Mouse (Mus musculus) myocyte (in vitro differentiated cells): ENCODE results near the gene Efcab5. TPM values are rescaled to one million over a fixed set of nuclear protein-coding genes. Genes with fewer than 3 reads are reported as not detected.

Source experiments
- H3K27me3 ChIP-seq: one replicate; pipeline ENCODE4 v1.6.1; 2011; ENCODE audit not compliant: control insufficient read depth, insufficient read depth, insufficient read length
- H3K36me3 ChIP-seq: one replicate; pipeline ENCODE4 v1.6.1; 2011; ENCODE audit not compliant: control insufficient read depth, insufficient read depth
- H3K4me2 ChIP-seq: one replicate; pipeline ENCODE4 v1.6.1; 2011; ENCODE audit warnings: low read depth, control low read depth
- H3K4me3 ChIP-seq: one replicate; pipeline ENCODE4 v1.5.1; 2011; ENCODE audit warnings: mild to moderate bottlenecking, control low read depth, moderate library complexity
- H3K79me2 ChIP-seq: one replicate; pipeline ENCODE4 v1.6.1; 2011; ENCODE audit not compliant: control insufficient read depth, insufficient read depth
- H3ac ChIP-seq: one replicate; pipeline ENCODE4 v1.6.1; 2011; ENCODE audit not compliant: control insufficient read depth, insufficient read length
- CEBPB ChIP-seq: IDR thresholded peaks from 2 replicates; pipeline ENCODE4 v1.6.1; 2011; ENCODE audit warnings: mild to moderate bottlenecking, moderate library complexity; ENCODE audit not compliant: poor library complexity, insufficient read depth, severe bottlenecking
- E2F4 ChIP-seq: IDR thresholded peaks from one replicate; pipeline ENCODE4 v1.6.1; 2011; ENCODE audit warnings: mild to moderate bottlenecking, control low read depth, moderate library complexity; ENCODE audit not compliant: insufficient read depth
- MAX ChIP-seq: IDR thresholded peaks from one replicate; pipeline ENCODE4 v1.6.1; 2011; ENCODE audit warnings: low read depth, mild to moderate bottlenecking, control low read depth
- MYOD1 ChIP-seq, 3 experiments: IDR thresholded peaks; one replicate each; pipeline ENCODE4 v1.6.1; 2011; ENCODE audit warnings: control low read depth in 2 of 3, low read depth in 2 of 3, mild to moderate bottlenecking in 2 of 3, moderate library complexity in 1 of 3; ENCODE audit not compliant: insufficient read length in 2 of 3, control insufficient read depth in 1 of 3
- MYOG ChIP-seq, 3 experiments: IDR thresholded peaks; one replicate each; pipeline ENCODE4 v1.6.1; 2011; ENCODE audit warnings: control low read depth in 2 of 3, low read depth in 2 of 3, mild to moderate bottlenecking in 2 of 3; ENCODE audit not compliant: insufficient read length in 2 of 3, control insufficient read depth in 1 of 3, insufficient read depth in 1 of 3
- POLR2A ChIP-seq: IDR thresholded peaks from one replicate; pipeline ENCODE4 v1.6.1; 2011; ENCODE audit warnings: low read depth, mild to moderate bottlenecking, control low read depth, moderate library complexity; ENCODE audit not compliant: insufficient read length
- POLR2AphosphoS2 ChIP-seq: IDR thresholded peaks from one replicate; pipeline ENCODE4 v1.6.1; 2011; ENCODE audit warnings: low read depth, control low read depth; ENCODE audit not compliant: insufficient read length
- REST ChIP-seq: IDR thresholded peaks from one replicate; pipeline ENCODE4 v1.6.1; 2011; ENCODE audit warnings: mild to moderate bottlenecking, control low read depth, moderate library complexity; ENCODE audit not compliant: insufficient read depth, insufficient read length
- SRF ChIP-seq: IDR thresholded peaks from one replicate; pipeline ENCODE4 v1.6.1; 2011; ENCODE audit warnings: low read depth; ENCODE audit not compliant: control insufficient read depth, insufficient read length
- TCF12 ChIP-seq: IDR thresholded peaks from one replicate; pipeline ENCODE4 v1.6.1; 2011; ENCODE audit warnings: mild to moderate bottlenecking, control low read depth; ENCODE audit not compliant: poor library complexity, insufficient read depth, severe bottlenecking
- TCF3 ChIP-seq: IDR thresholded peaks from one replicate; pipeline ENCODE4 v1.6.1; 2011; ENCODE audit warnings: low read depth, control low read depth; ENCODE audit not compliant: insufficient read length
- USF1 ChIP-seq: IDR thresholded peaks from one replicate; pipeline ENCODE4 v1.6.1; 2011; ENCODE audit warnings: low read depth, mild to moderate bottlenecking, control low read depth, moderate library complexity
- polyA plus RNA-seq: library from polyadenylated mRNA; unstranded; fragments of >200 nt; fragmentation: generic; extraction: Trizol; gene quantifications from one replicate; pipeline ENCODE4 v1.2.1, GENCODE M21; 2012; ENCODE audit warnings: missing spikeins

Gene Efcab5
- polyA plus RNA-seq, 1 experiment: 0.04 TPM

DNA sequence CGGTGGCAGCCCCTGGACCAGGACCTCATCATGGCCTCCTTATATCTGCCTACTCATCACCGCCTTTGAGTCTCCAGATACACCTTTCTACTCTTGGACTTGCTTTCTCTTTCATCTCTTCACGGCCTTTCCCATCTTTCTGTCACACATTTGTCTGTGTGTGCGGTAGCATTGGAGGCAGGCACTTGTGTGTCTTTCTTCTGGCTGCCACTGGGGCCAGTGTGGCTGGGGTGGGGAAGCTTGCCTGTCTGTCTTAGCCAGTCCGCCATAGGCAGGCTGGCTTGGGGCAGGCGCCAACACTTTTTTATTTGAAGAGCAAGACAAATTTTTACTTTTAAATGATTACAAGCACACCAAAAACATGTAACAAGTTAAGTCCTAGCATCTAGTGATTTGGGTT is 81.8 kb downstream of the Efcab5 start:
- Histone ChIP-seq H3ac (no peak overlapping the region), H3K27me3 (no peaks in the 10 kb centered on the region), H3K79me2 (no peaks in the 10 kb centered on the region), H3K4me2 (no peak overlapping the region), H3K36me3 (no peaks in the 10 kb centered on the region), H3K4me3 (no peak overlapping the region)
- TF ChIP-seq CEBPB (no peak), TCF3 (no peak), POLR2A (no peak), POLR2AphosphoS2 (no peak), SRF (no peak), MYOG (IDR thresholded peaks at IDR 0.05; ENCODE audit: control insufficient read depth in 1 of 3, insufficient read depth in 1 of 3, insufficient read length in 2 of 3, low read depth in 2 of 3) (no peak), MYOD1 (IDR thresholded peaks at IDR 0.05; ENCODE audit: control insufficient read depth in 1 of 3, insufficient read length in 2 of 3, low read depth in 2 of 3) (no peak), USF1 (no peak), E2F4 (no peak), TCF12 (no peak), MAX (no peak), REST (no peak)

DNA sequence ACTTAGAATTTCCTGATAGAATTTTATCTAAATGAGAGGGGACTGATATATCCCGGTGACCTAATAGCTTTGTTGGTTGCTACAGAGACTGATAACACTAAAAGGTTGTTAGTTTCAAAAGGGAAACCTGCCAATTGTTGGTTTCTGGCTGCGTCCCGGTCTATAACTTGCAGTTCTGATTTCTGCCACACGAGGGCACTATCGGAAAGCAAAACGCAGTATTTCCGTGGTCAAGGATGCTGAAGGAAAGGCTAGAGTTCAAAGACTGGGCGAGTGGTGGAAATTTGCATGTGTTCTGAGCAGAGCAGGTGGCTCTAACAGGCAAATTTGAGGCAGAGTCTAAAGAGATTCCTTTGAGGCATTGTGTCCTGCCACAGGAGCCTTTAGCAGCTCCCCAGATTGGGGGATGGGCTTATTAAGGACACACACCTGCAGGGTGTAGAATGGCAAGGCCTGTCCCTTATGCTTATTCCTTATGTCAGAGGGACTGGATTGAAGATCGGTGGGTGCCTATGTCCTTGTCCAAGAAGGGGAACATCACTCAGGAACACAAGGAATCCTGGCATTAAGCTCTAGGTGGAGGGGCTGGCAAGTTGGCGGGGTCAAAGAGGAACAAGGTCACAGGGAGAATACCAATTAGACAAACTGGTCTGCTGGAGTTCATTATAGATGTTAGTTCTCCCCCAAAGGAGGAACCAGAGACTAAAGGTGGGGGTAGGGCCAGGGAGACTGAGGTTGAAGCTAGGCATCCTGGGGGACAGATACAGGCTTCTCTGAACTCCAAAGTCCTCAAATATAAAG is 88.4 kb downstream of the Efcab5 start:
- no peak overlapping the region for H3K4me3 ChIP-seq
- peaks cover 6% of the 10 kb centered on the region for H3K27me3 ChIP-seq
- no peaks in the 10 kb centered on the region for H3K36me3 ChIP-seq
- H3K79me2 ChIP-seq: no peaks in the 10 kb centered on the region
- H3K4me2 ChIP-seq: peak overlapping the region; percentile 48
- no peak overlapping the region for H3ac ChIP-seq
- TF ChIP-seq CEBPB: no peak
- TF ChIP-seq SRF: no peak
- no peak for TF ChIP-seq USF1
- no peak for TF ChIP-seq E2F4

DNA sequence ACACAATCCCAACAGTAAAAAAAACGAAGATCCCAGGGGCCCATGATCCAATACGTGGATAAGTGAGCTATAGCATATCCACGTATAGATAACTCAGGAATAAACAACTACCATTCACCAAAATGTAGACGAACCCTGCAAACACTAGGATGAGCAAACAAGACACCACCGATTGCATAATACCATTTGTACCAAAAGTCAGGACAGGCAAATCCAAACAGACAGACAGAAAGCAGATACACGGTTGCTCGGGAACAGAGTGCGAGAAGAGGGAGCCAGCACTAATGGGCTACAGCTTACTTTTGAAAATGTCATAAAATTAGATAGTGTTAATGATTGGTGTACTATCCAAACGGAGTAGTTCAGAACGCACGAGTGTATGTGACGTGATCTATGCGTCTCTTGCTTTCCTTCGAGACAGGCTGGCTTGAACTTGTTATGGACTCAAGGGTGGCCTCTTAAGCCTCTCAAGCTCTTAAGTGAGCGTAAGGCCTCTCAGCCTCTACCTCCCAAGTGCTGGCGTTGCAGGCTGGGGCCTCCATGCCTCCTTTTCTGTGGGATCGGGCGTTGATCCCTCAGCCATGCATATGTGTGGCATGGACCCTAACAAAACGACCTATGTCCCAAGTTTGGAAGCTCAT is 90.3 kb downstream of the Efcab5 start:
- no peaks in the 10 kb centered on the region for H3K36me3 ChIP-seq
- H3K4me3 ChIP-seq: no peak overlapping the region
- no peak overlapping the region for H3K4me2 ChIP-seq
- H3ac ChIP-seq: no peak overlapping the region
- H3K27me3 ChIP-seq: peaks cover 6% of the 10 kb centered on the region
- no peaks in the 10 kb centered on the region for H3K79me2 ChIP-seq
- TF ChIP-seq POLR2AphosphoS2: no peak
- no peak for TF ChIP-seq MYOD1 (IDR thresholded peaks at IDR 0.05; ENCODE audit: control insufficient read depth in 1 of 3, insufficient read length in 2 of 3, low read depth in 2 of 3)
- no peak for TF ChIP-seq USF1
- no peak for TF ChIP-seq REST
- no peak for TF ChIP-seq CEBPB
- no peak for TF ChIP-seq TCF3
- TF ChIP-seq E2F4: no peak
- no peak for TF ChIP-seq SRF
- no peak for TF ChIP-seq POLR2A
- TF ChIP-seq TCF12: no peak
- no peak for TF ChIP-seq MYOG (IDR thresholded peaks at IDR 0.05; ENCODE audit: control insufficient read depth in 1 of 3, insufficient read depth in 1 of 3, insufficient read length in 2 of 3, low read depth in 2 of 3)

DNA sequence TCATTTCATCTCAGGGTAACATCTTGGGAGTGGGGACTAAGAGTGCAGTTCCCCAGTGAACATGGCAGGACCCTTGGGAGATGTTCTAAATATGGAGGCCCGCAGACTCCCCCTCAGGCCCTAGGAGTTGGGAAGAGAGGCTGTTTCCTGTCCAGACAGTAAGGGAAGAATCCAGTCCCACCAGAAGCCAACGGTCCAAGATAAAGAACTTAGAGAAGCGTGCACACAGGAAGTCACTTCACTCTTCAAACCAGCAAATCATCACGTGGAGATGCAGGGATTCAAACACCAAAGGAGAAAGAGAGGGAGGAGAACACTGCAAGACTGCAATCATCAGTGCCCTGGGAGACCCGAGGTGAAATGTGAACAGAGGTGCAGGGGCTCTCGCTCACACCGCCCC is 91.8 kb downstream of the Efcab5 start:
- Histone ChIP-seq H3K79me2 (no peaks in the 10 kb centered on the region), H3K4me2 (no peak overlapping the region), H3K27me3 (peaks cover 6% of the 10 kb centered on the region), H3K36me3 (no peaks in the 10 kb centered on the region), H3ac (no peak overlapping the region), H3K4me3 (no peak overlapping the region)
- TF ChIP-seq TCF12 (no peak), MAX (no peak), CEBPB (no peak), POLR2A (no peak), TCF3 (no peak), REST (no peak), MYOD1 (IDR thresholded peaks at IDR 0.05; ENCODE audit: control insufficient read depth in 1 of 3, insufficient read length in 2 of 3, low read depth in 2 of 3) (no peak)

DNA sequence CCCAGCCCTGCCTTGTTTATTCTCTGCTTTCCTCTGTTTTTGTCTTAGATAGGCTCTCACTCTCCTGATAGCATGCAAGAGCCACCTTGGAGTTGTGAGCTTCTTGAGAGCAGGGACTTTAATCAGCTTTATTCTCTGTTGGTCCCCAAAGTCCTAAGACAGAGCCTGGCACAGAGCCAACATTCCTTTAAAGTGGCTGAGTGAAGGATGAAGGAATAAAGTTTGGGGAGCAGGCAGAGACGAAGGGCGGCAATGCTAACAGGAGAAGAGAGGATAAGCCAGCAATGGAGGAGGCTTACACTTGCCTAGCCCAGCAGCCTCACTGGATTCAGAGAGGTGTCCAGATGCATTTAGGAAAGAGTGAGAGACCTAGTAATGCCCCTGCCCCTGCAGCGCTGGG is 92.2 kb downstream of the Efcab5 start:
- TF ChIP-seq E2F4 (no peak), SRF (no peak), POLR2A (no peak), TCF3 (no peak), MAX (no peak), POLR2AphosphoS2 (no peak), CEBPB (no peak), MYOG (IDR thresholded peaks at IDR 0.05; ENCODE audit: control insufficient read depth in 1 of 3, insufficient read depth in 1 of 3, insufficient read length in 2 of 3, low read depth in 2 of 3) (no peak), USF1 (no peak), MYOD1 (IDR thresholded peaks at IDR 0.05; ENCODE audit: control insufficient read depth in 1 of 3, insufficient read length in 2 of 3, low read depth in 2 of 3) (no peak), TCF12 (no peak), REST (no peak)

More for the DNA sequence above, 92.2 kb downstream of the Efcab5 start:
- peaks cover 6% of the 10 kb centered on the region for H3K27me3 ChIP-seq
- H3K4me2 ChIP-seq: no peak overlapping the region
- H3K79me2 ChIP-seq: no peaks in the 10 kb centered on the region
- H3ac ChIP-seq: no peak overlapping the region
- no peaks in the 10 kb centered on the region for H3K36me3 ChIP-seq
- no peak overlapping the region for H3K4me3 ChIP-seq
